Mouse (Mus musculus) gastrocnemius, postnatal 4 days (tissue): Measurements from ENCODE around the gene Rtn4r. TPM values are rescaled to one million over a fixed set of nuclear protein-coding genes. Genes with fewer than 3 reads are reported as not detected.

Experiments
- DNase-seq, 2 experiments: peaks; one replicate each; pipeline ENCODE4 v3.0.0; 2021 to 2022; ENCODE audit warnings: low spot score in 2 of 2, mixed read lengths in 2 of 2
- total RNA-seq, 2 experiments: library from RNA; stranded (reverse); gene quantifications; 2 replicates each; pipeline ENCODE4 v1.2.3; 2021

Gene Rtn4r
- total RNA-seq, 2 experiments from 2014 or later: 1.2 to 1.4 TPM

GRCm38 (mm10) chr16:18154521-18155171 lies 27.2 kb downstream of the Rtn4r start:
- DNase-seq: peak in 1 of 2 experiments; percentile 46

GRCm38 (mm10) chr16:18156579-18157350 lies 29.3 kb downstream of the Rtn4r start:
- DNase-seq: no peak

GRCm38 (mm10) chr16:18159255-18159654 lies 31.8 kb downstream of the Rtn4r start:
- no peak for DNase-seq

- DNase-seq: peak in 1 of 2 experiments; percentile 43
These were observed 32.3 kb downstream of the Rtn4r start for GRCm38 (mm10) chr16:18159778-18160177.

- no peak for DNase-seq
These were observed 33.1 kb downstream of the Rtn4r start for GRCm38 (mm10) chr16:18160514-18160913.

- DNase-seq: no peak
These were observed 33.7 kb downstream of the Rtn4r start for GRCm38 (mm10) chr16:18161190-18161589.

GRCm38 (mm10) chr16:18164642-18165238 lies 37.3 kb downstream of the Rtn4r start:
- no peak for DNase-seq

GRCm38 (mm10) chr16:18166613-18167190 lies 39.3 kb downstream of the Rtn4r start:
- no peak for DNase-seq

GRCm38 (mm10) chr16:18169156-18169555 lies 41.7 kb downstream of the Rtn4r start:
- no peak for DNase-seq

GRCm38 (mm10) chr16:18169776-18170175 lies 42.3 kb downstream of the Rtn4r start:
- no peak for DNase-seq

GRCm38 (mm10) chr16:18172266-18172855 lies 44.9 kb downstream of the Rtn4r start:
- peak; percentile 71 to 85 for DNase-seq

- DNase-seq: no peak
These were observed 45.8 kb downstream of the Rtn4r start for GRCm38 (mm10) chr16:18173231-18173630.

- DNase-seq: no peak
These were observed 46.3 kb downstream of the Rtn4r start for GRCm38 (mm10) chr16:18173788-18174187.

- no peak for DNase-seq
These were observed 48.5 kb downstream of the Rtn4r start for GRCm38 (mm10) chr16:18175817-18176541.

GRCm38 (mm10) chr16:18176758-18177157 lies 49.3 kb downstream of the Rtn4r start:
- no peak for DNase-seq

GRCm38 (mm10) chr16:18179591-18179990 lies 52.1 kb downstream of the Rtn4r start:
- no peak for DNase-seq

GRCm38 (mm10) chr16:18181398-18181797 lies 54.0 kb downstream of the Rtn4r start:
- DNase-seq: no peak

- DNase-seq: no peak
These were observed 55.3 kb downstream of the Rtn4r start for GRCm38 (mm10) chr16:18182766-18183165.

- DNase-seq: no peak
These were observed 58.4 kb downstream of the Rtn4r start for GRCm38 (mm10) chr16:18185715-18186449.

- no peak for DNase-seq
These were observed 59.4 kb downstream of the Rtn4r start for GRCm38 (mm10) chr16:18186798-18187197.
